ENCODE assay signal across 12 mouse cellular contexts in genomic region chr13:94459143-94459542, GRCm38 (mm10).
"Had no signal": no experiment of that assay in that cellular context is flagged by ENCODE, and none has a peak within 500 bp of the region (broad histone marks: within the 10 kb centered on the region; RNA-seq: fewer than 3 reads in every experiment).

No protein-coding gene starts in this region.

- H3K4me1 ChIP-seq: hindbrain, embryonic 15.5 days; limb, embryonic 12.5 days; liver, embryonic 13.5 days had no signal

- DNase-seq: kidney, adult 9 months; layer of hippocampus, adult 9-11 months; layer of hippocampus, postnatal 36 days; liver; liver, embryonic 13.5 days; liver, postnatal 0 days; thymus, adult 2 months; thymus, postnatal 36 days had no signal

- H3K9me3 ChIP-seq: hindbrain, embryonic 15.5 days; limb, embryonic 12.5 days; liver, embryonic 13.5 days; midbrain, embryonic 13.5 days had no signal

- H3K4me2 ChIP-seq: hindbrain, embryonic 15.5 days; limb, embryonic 12.5 days; liver, embryonic 13.5 days; midbrain, embryonic 13.5 days had no signal

- H3K4me3 ChIP-seq: hindbrain, embryonic 15.5 days; limb, embryonic 12.5 days; liver, embryonic 13.5 days; midbrain, embryonic 13.5 days had no signal

- H3K27ac ChIP-seq: hindbrain, embryonic 15.5 days; limb, embryonic 12.5 days; liver, embryonic 13.5 days; midbrain, embryonic 13.5 days had no signal

- H3K36me3 ChIP-seq: hindbrain, embryonic 15.5 days had no signal

- ATAC-seq: intestine, embryonic 16.5 days; liver, postnatal 0 days; midbrain, embryonic 13.5 days had no signal

- H3K9ac ChIP-seq: hindbrain, embryonic 15.5 days; limb, embryonic 12.5 days; liver, embryonic 13.5 days; liver, postnatal 0 days; midbrain, embryonic 13.5 days had no signal

- H3K27me3 ChIP-seq: hindbrain, embryonic 15.5 days; limb, embryonic 12.5 days; liver, embryonic 13.5 days; midbrain, embryonic 13.5 days had no signal
